Mouse (Mus musculus): ENCODE data around the gene Ap2b1.

DNA sequence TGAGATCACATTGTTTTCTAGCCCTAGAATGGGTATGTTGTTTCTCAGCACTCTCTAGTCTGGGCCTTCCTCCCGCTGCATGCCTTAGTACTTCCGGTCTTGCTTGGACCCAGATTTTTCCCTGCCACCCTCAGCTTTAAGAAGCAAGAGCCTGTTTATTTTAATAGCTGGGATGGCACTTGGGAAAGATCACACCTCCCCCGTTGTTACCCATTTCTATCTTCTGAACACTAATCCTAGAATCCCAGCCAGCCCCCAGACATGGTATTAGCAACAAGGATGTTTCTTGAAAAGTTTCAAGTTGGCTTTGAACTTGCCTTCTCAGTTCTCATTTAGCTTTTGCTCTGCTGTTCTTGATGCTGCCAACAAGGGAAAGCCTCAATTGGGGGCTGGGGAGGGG is 107.6 kb downstream of the Ap2b1 start:
- TF ChIP-seq POLR2A (IDR thresholded peaks at IDR 0.05; ENCODE audit: extremely low read depth, insufficient read depth, low read length), result no peak
- TF ChIP-seq CTCF (IDR thresholded peaks at IDR 0.05; ENCODE audit: extremely low read depth, insufficient read depth, low read length), result no peak
